Mouse (Mus musculus) embryonic facial prominence, embryonic 14.5 days (tissue): ENCODE results near the gene Dmpk. TPM values are rescaled to one million over a fixed set of nuclear protein-coding genes. Genes with fewer than 3 reads are reported as not detected.

ENCODE experiments used
- ATAC-seq: fragments of 200-750 bp; cut with Nextera tagmentation; 2 replicates; pipeline ENCODE4 v1.8.0; 2017; ENCODE audit warnings: low read depth, moderate number of reproducible peaks, moderate TSS enrichment
- DNase-seq: peaks from one replicate; pipeline ENCODE4 v3.0.0-alpha.2; 2015; ENCODE audit warnings: low spot score
- H3K27ac ChIP-seq: fragments of 300-500 bp; sonication (generic); replicated peaks from 2 replicates; pipeline ENCODE4 v1.5.1; 2014; ENCODE audit warnings: low read depth, mild to moderate bottlenecking, low read length, moderate library complexity
- H3K27me3 ChIP-seq: fragments of 300-500 bp; sonication (generic); replicated peaks from 2 replicates; pipeline ENCODE4 v1.6.1; 2014; ENCODE audit warnings: low read length; ENCODE audit not compliant: control insufficient read depth, insufficient read depth
- H3K36me3 ChIP-seq: fragments of 300-500 bp; sonication (generic); 2 replicates; pipeline ENCODE4 v1.6.1; 2014; ENCODE audit warnings: low read length, mixed read lengths; ENCODE audit not compliant: control insufficient read depth, insufficient read depth
- H3K4me1 ChIP-seq: fragments of 300-500 bp; sonication (generic); 2 replicates; pipeline ENCODE4 v1.6.1; 2014; ENCODE audit warnings: antibody characterized with exemption, low read length; ENCODE audit not compliant: control insufficient read depth, insufficient read depth
- H3K4me2 ChIP-seq: fragments of 300-500 bp; sonication (generic); 2 replicates; pipeline ENCODE4 v1.6.1; 2014; ENCODE audit warnings: low read depth, mild to moderate bottlenecking, low read length, moderate library complexity, mixed read lengths
- H3K4me3 ChIP-seq: fragments of 300-500 bp; sonication (generic); 2 replicates; pipeline ENCODE4 v1.5.1; 2014; ENCODE audit warnings: low read depth, mild to moderate bottlenecking, low read length
- H3K9ac ChIP-seq: fragments of 300-500 bp; sonication (generic); 2 replicates; pipeline ENCODE4 v1.6.1; 2014; ENCODE audit warnings: low read depth, mild to moderate bottlenecking, low read length, moderate library complexity, mixed read lengths
- H3K9me3 ChIP-seq: fragments of 300-500 bp; sonication (generic); 2 replicates; pipeline ENCODE4 v1.6.1; 2016; ENCODE audit warnings: low read length; ENCODE audit not compliant: control insufficient read depth
- WGBS: fragments of 180-500 bp; shearing (Covaris S2); extraction: QIAGEN DNeasy Blood & Tissue Kit; methylation state at CpG from one replicate; pipeline ENCODE4 v1.1.7; 2014; 5-methylcytosine and 5-hydroxymethylcytosine counted together
- polyA plus RNA-seq: library from polyadenylated mRNA; unstranded; fragments of >200 nt; fragmentation: Nextera tagmentation; extraction: Ambion mirVana; gene quantifications from 2 replicates; pipeline ENCODE4 v1.2.1, GENCODE M21; 2014

The Dmpk gene
- polyA plus RNA-seq, result 43.3 and 58.2 TPM in 2 replicates

GRCm38 (mm10) chr7:19083701-19084100, at the start of gene Dmpk:
Gene Dmpk (plus strand): TSS chr7:19083849.
- H3K4me2 ChIP-seq, result peak within 1 kb of the TSS; percentile 45
- peak within 1 kb of the TSS; percentile 28 for H3K4me3 ChIP-seq
- no peaks in the 10 kb centered on the region for H3K9me3 ChIP-seq
- peak within 1 kb of the TSS; percentile 45 for H3K9ac ChIP-seq
- H3K27me3 ChIP-seq, result no peaks in the 10 kb centered on the region
- peaks cover 64% of the 10 kb centered on the region for H3K36me3 ChIP-seq
- peaks cover 13% of the 10 kb centered on the region for H3K4me1 ChIP-seq
- peak; percentile 34 for DNase-seq
- peak within 1 kb of the TSS; percentile 63 for H3K27ac ChIP-seq
- peak; percentile 42 for ATAC-seq
- WGBS, result 34% methylated on average over 7 of the region's 10 CpGs

GRCm38 (mm10) chr7:19044616-19045015, 39.0 kb upstream of the Dmpk start:
- H3K4me2 ChIP-seq, result no peak overlapping the region
- H3K9me3 ChIP-seq, result no peaks in the 10 kb centered on the region
- H3K36me3 ChIP-seq, result peaks cover 99% of the 10 kb centered on the region
- no peaks in the 10 kb centered on the region for H3K27me3 ChIP-seq
- no peak overlapping the region for H3K9ac ChIP-seq
- no peak overlapping the region for H3K4me3 ChIP-seq
- ATAC-seq (no peak), DNase-seq (no peak)
- WGBS, result 100% methylated on average over 6 of the region's 6 CpGs
- no peaks in the 10 kb centered on the region for H3K4me1 ChIP-seq
- no peak overlapping the region for H3K27ac ChIP-seq

- H3K27me3 ChIP-seq, result no peaks in the 10 kb centered on the region
- H3K9ac ChIP-seq, result no peak overlapping the region
- H3K4me2 ChIP-seq, result no peak overlapping the region
- H3K4me3 ChIP-seq, result no peak overlapping the region
- H3K27ac ChIP-seq, result no peak overlapping the region
- no peak for DNase-seq
- H3K4me1 ChIP-seq, result no peaks in the 10 kb centered on the region
- H3K9me3 ChIP-seq, result no peaks in the 10 kb centered on the region
- ATAC-seq, result no peak
- H3K36me3 ChIP-seq, result peaks cover 99% of the 10 kb centered on the region
- 91% methylated on average over 10 of the region's 11 CpGs for WGBS
Measured at GRCm38 (mm10) chr7:19046286-19047069, 37.2 kb upstream of the Dmpk start.

DNA sequence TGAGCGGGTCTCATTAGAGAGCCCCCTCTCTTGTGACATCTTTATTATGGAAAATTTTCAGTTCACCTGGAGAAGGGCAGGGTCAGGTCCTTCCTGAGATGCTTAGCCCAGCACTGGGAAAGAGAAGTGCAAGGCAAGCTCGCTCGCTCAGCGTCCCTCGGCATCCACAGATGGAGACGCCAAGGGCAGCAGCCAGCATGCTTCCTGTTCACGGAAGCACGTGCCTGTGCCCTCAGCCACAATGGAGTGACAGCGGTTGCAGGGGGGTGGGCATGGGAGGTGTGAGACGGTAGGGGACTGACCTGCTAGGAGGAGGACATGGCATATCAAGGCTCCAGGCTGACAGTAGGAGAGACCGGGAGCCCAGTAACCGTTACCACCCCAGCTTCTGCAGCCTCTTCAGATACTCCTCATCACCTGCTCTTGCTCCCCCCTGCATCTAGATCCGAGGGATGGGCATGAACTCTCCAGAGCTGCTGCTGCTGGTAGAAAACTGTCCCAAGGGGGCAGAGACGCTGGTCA, 35.6 kb upstream of the Dmpk start:
- WGBS, result 81% methylated on average over 14 of the region's 14 CpGs
- no peaks in the 10 kb centered on the region for H3K4me1 ChIP-seq

DNA sequence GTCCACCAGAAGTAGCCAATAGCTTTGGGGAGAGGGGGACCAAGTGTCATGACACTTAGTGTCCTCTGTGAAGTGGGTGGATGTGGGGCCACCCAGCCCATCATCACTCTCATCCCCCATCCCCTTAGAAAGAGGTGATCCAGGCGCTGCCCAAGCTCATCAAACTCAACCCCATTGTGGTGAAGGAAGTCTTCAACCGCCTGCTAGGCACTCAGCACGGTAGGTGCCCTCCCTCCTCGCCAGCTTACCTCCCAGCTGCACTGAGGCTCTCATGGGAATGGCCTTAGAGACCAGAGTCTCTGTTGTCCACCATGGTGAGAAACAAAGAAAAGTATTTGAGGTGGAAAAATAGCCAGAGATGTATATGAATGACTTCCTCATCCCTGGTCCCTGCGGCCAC, 34.4 kb upstream of the Dmpk start:
- Histone ChIP-seq H3K27me3 (no peaks in the 10 kb centered on the region), H3K4me2 (no peak overlapping the region), H3K27ac (no peak overlapping the region), H3K4me3 (no peak overlapping the region), H3K4me1 (no peaks in the 10 kb centered on the region), H3K36me3 (peaks cover 94% of the 10 kb centered on the region), H3K9ac (no peak overlapping the region), H3K9me3 (no peaks in the 10 kb centered on the region)
- no peak for DNase-seq
- WGBS, result 90% methylated on average over 4 of the region's 5 CpGs
- ATAC-seq, result no peak

More for the DNA sequence above, 35.6 kb upstream of the Dmpk start:
- Histone ChIP-seq H3K9me3 (no peaks in the 10 kb centered on the region), H3K36me3 (peaks cover 98% of the 10 kb centered on the region), H3K27ac (no peak overlapping the region), H3K27me3 (no peaks in the 10 kb centered on the region), H3K9ac (no peak overlapping the region), H3K4me2 (no peak overlapping the region), H3K4me3 (no peak overlapping the region)
- no peak for DNase-seq
- ATAC-seq, result no peak

DNA sequence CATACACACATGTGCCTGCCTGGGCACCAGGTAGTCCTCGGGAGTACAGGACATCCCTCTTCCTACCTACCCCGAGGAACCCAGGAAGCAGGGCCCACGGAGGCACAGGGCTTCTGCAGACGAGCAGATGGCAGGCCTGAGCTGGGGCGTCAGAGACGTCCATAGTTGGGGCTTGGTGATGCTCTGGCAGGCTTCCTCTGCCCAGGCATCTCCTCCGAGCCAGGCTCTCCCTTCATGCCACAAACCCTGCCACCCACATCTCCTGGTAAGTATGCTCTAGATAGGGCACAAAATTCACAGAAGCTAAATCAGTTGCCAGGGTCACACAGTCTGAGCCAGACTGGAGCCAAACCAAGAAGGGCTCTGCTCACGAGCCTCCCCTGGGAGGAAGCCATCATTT, 33.5 kb upstream of the Dmpk start:
- ATAC-seq (no peak), DNase-seq (no peak)
- Histone ChIP-seq H3K4me2 (no peak overlapping the region), H3K27me3 (no peaks in the 10 kb centered on the region), H3K9ac (no peak overlapping the region), H3K27ac (no peak overlapping the region), H3K9me3 (no peaks in the 10 kb centered on the region), H3K4me1 (no peaks in the 10 kb centered on the region), H3K36me3 (peaks cover 89% of the 10 kb centered on the region), H3K4me3 (no peak overlapping the region)
- 83% methylated on average over 8 of the region's 8 CpGs for WGBS

DNA sequence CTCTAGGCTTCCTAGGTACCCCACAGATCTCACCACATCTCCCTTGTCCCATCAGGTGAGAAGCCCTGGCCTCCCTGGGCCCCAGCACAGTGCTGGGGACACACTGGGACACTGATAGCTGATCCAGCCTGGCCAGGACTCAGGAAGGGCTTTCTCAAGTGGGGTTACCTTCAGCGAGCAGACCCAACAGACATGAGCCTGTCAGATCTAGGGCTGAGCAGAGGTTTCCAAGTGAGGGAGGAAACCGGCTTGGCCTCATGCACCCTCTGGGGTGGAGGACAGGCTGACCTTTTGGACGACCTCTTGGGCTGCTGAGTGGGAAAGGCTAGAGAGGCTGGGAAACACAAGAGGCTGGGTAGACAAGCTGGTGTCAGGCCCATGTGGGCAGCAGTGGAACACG, 32.5 kb upstream of the Dmpk start:
- WGBS, result 57% methylated on average over 4 of the region's 4 CpGs
- Histone ChIP-seq H3K4me1 (no peaks in the 10 kb centered on the region), H3K9me3 (no peaks in the 10 kb centered on the region), H3K4me2 (no peak overlapping the region), H3K27me3 (no peaks in the 10 kb centered on the region), H3K4me3 (no peak overlapping the region), H3K36me3 (peaks cover 79% of the 10 kb centered on the region), H3K27ac (no peak overlapping the region), H3K9ac (no peak overlapping the region)
- DNase-seq (no peak), ATAC-seq (no peak)

DNA sequence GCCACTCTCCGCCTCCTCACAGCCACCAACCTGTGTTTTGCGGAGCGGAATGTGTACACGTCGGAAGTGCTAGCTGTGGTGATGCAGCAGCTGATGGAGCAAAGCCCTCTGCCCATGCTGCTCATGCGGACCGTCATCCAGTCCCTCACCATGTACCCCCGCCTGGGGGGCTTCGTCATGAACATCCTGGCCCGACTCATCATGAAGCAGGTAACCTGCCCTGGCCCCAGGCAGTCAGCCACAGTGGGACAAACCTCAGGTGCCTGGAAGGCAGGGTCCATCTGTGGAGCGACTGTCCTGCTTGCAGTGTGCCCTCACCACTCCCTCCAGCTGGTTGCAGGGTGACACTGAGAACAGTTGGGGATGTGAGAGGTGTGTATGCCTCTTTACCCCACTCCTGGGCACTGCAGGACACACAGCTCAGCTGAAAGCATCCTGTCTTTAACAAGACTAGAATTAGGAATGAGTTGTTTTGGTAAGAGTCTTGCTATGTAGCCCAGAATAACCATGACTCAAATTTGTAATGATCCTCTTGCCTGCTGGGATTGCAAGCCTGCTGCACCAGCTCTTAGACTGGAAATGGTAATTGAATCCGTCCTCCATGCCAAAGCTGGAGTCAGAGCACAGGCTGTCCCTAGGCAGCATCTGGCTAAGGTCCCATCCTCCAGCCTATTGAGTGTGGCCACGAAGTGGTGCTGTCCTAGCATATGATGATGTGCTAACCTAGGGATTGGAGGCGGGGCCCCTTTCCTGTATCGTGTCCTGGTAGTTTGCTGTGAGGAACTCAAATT, 31.1 kb upstream of the Dmpk start:
- ATAC-seq (no peak), DNase-seq (no peak)
- no peak overlapping the region for H3K4me2 ChIP-seq
- H3K9ac ChIP-seq, result no peak overlapping the region
- WGBS, result 90% methylated on average over 15 of the region's 15 CpGs
- H3K9me3 ChIP-seq, result no peaks in the 10 kb centered on the region
- H3K36me3 ChIP-seq, result peaks cover 65% of the 10 kb centered on the region
- H3K27me3 ChIP-seq, result no peaks in the 10 kb centered on the region
- H3K27ac ChIP-seq, result no peak overlapping the region
- no peak overlapping the region for H3K4me3 ChIP-seq
- no peaks in the 10 kb centered on the region for H3K4me1 ChIP-seq
